Mouse (Mus musculus) midbrain, embryonic 11.5 days (tissue): ENCODE measurements around the gene Poln. TPM values are rescaled to one million over a fixed set of nuclear protein-coding genes. Genes with fewer than 3 reads are reported as not detected.

Source experiments
- ATAC-seq: fragments of 200-750 bp; cut with Nextera tagmentation; 2 replicates; pipeline ENCODE4 v1.8.0; 2017; ENCODE audit warnings: moderate TSS enrichment, moderate library complexity; ENCODE audit not compliant: low FRiP score
- DNase-seq: peaks from one replicate; pipeline ENCODE4 v3.0.0; 2015; ENCODE audit warnings: low spot score; ENCODE audit errors: missing footprints
- H3K27ac ChIP-seq: fragments of 300-500 bp; sonication (generic); 2 replicates; pipeline ENCODE4 v1.5.1; 2014; ENCODE audit warnings: low read depth, low read length
- H3K27me3 ChIP-seq: fragments of 300-500 bp; sonication (generic); 2 replicates; pipeline ENCODE4 v1.6.1; 2014; ENCODE audit warnings: mild to moderate bottlenecking, low read length, moderate library complexity, mixed read lengths; ENCODE audit not compliant: control insufficient read depth, insufficient read depth
- H3K36me3 ChIP-seq: fragments of 300-500 bp; sonication (generic); 2 replicates; pipeline ENCODE4 v1.6.1; 2014; ENCODE audit warnings: mild to moderate bottlenecking, low read length, moderate library complexity, mixed read lengths; ENCODE audit not compliant: control insufficient read depth, insufficient read depth
- H3K4me1 ChIP-seq: fragments of 300-500 bp; sonication (generic); 2 replicates; pipeline ENCODE4 v1.6.1; 2014; ENCODE audit warnings: low read length; ENCODE audit not compliant: control insufficient read depth, insufficient read depth
- H3K4me2 ChIP-seq: fragments of 300-500 bp; sonication (generic); 2 replicates; pipeline ENCODE4 v1.6.1; 2014; ENCODE audit warnings: mild to moderate bottlenecking, moderate library complexity
- H3K4me3 ChIP-seq: fragments of 300-500 bp; sonication (generic); 2 replicates; pipeline ENCODE4 v1.5.1; 2014; ENCODE audit warnings: low read depth, low read length
- H3K9ac ChIP-seq: fragments of 300-500 bp; sonication (generic); 2 replicates; pipeline ENCODE4 v1.6.1; 2014; ENCODE audit warnings: low read length
- H3K9me3 ChIP-seq: fragments of 300-500 bp; sonication (generic); 2 replicates; pipeline ENCODE4 v1.6.1; 2016; ENCODE audit warnings: low read length; ENCODE audit not compliant: control insufficient read depth
- WGBS: fragments of 180-500 bp; shearing (Covaris S2); extraction: QIAGEN DNeasy Blood & Tissue Kit; methylation state at CpG from one replicate; pipeline ENCODE4 v1.1.7; 2014; 5-methylcytosine and 5-hydroxymethylcytosine counted together
- polyA plus RNA-seq: library from polyadenylated mRNA; unstranded; fragments of >200 nt; fragmentation: Nextera tagmentation; extraction: Ambion mirVana; gene quantifications from 2 replicates; pipeline ENCODE4 v1.2.1, GENCODE M21; 2014

Poln gene
- polyA plus RNA-seq, 1 experiment from 2014 or later: 0.40 TPM

GRCm38 (mm10) chr5:34169954-34170353 lies 706 bp upstream of the Poln start:
- H3K9ac ChIP-seq: peak overlapping the region; percentile 46; the same call in 1 of the 2 replicates
- no peaks in the 10 kb centered on the region for H3K36me3 ChIP-seq
- H3K9me3 ChIP-seq: no peaks in the 10 kb centered on the region
- no peak for DNase-seq
- peaks cover 7% of the 10 kb centered on the region; the same call in 1 of the 2 replicates for H3K4me1 ChIP-seq
- H3K4me2 ChIP-seq: peak overlapping the region; percentile 33
- H3K27me3 ChIP-seq: no peaks in the 10 kb centered on the region
- ATAC-seq: no peak
- H3K4me3 ChIP-seq: no peak overlapping the region; the same call in 1 of the 2 replicates
- WGBS: 86% methylated on average over 3 of the region's 3 CpGs
- peak overlapping the region; percentile 75 for H3K27ac ChIP-seq

GRCm38 (mm10) chr5:34167857-34168256 lies 1.4 kb downstream of the Poln start:
- H3K4me2 ChIP-seq: peak overlapping the region; percentile 30
- 84% methylated on average over 4 of the region's 4 CpGs for WGBS
- no peak overlapping the region for H3K9ac ChIP-seq
- peaks cover 7% of the 10 kb centered on the region; the same call in 1 of the 2 replicates for H3K4me1 ChIP-seq
- DNase-seq: no peak
- peaks cover 3% of the 10 kb centered on the region; the same call in 1 of the 2 replicates for H3K36me3 ChIP-seq
- H3K9me3 ChIP-seq: no peaks in the 10 kb centered on the region
- no peak overlapping the region for H3K27ac ChIP-seq
- H3K4me3 ChIP-seq: no peak overlapping the region
- no peaks in the 10 kb centered on the region for H3K27me3 ChIP-seq
- no peak for ATAC-seq

GRCm38 (mm10) chr5:34165793-34166192 lies 3.5 kb downstream of the Poln start:
- no peak overlapping the region for H3K4me2 ChIP-seq
- 92% methylated on average over 4 of the region's 4 CpGs for WGBS
- H3K36me3 ChIP-seq: peaks cover 9% of the 10 kb centered on the region; the same call in 1 of the 2 replicates
- H3K27me3 ChIP-seq: no peaks in the 10 kb centered on the region
- DNase-seq (no peak), ATAC-seq (no peak)
- no peak overlapping the region for H3K9ac ChIP-seq
- H3K27ac ChIP-seq: no peak overlapping the region
- no peak overlapping the region for H3K4me3 ChIP-seq
- no peaks in the 10 kb centered on the region for H3K9me3 ChIP-seq
- H3K4me1 ChIP-seq: peaks cover 7% of the 10 kb centered on the region; the same call in 1 of the 2 replicates

- Histone ChIP-seq H3K4me2 (no peak overlapping the region), H3K36me3 (no peaks in the 10 kb centered on the region), H3K4me3 (no peak overlapping the region), H3K9ac (no peak overlapping the region), H3K4me1 (no peaks in the 10 kb centered on the region), H3K27me3 (no peaks in the 10 kb centered on the region), H3K9me3 (no peaks in the 10 kb centered on the region), H3K27ac (no peak overlapping the region)
- no peak for DNase-seq
- no peak for ATAC-seq
Observed at GRCm38 (mm10) chr5:34148476-34148875, 20.8 kb downstream of the Poln start.

- WGBS: 86% methylated on average over 3 of the region's 3 CpGs
- ATAC-seq: no peak
- no peak overlapping the region for H3K4me2 ChIP-seq
- DNase-seq: no peak
- no peak overlapping the region for H3K9ac ChIP-seq
- no peak overlapping the region for H3K4me3 ChIP-seq
- H3K36me3 ChIP-seq: no peaks in the 10 kb centered on the region
- no peaks in the 10 kb centered on the region for H3K27me3 ChIP-seq
- H3K9me3 ChIP-seq: no peaks in the 10 kb centered on the region
- no peaks in the 10 kb centered on the region for H3K4me1 ChIP-seq
- no peak overlapping the region for H3K27ac ChIP-seq
Observed at GRCm38 (mm10) chr5:34147554-34147953, 21.7 kb downstream of the Poln start.

GRCm38 (mm10) chr5:34139751-34140150 lies 29.5 kb downstream of the Poln start:
- Histone ChIP-seq H3K9ac (no peak overlapping the region), H3K27me3 (no peaks in the 10 kb centered on the region), H3K36me3 (no peaks in the 10 kb centered on the region), H3K27ac (no peak overlapping the region), H3K9me3 (no peaks in the 10 kb centered on the region), H3K4me2 (no peak overlapping the region), H3K4me3 (no peak overlapping the region), H3K4me1 (no peaks in the 10 kb centered on the region)
- WGBS: 3% methylated on average over 1 of the region's 1 CpGs
- no peak for ATAC-seq
- no peak for DNase-seq

- Histone ChIP-seq H3K9me3 (no peaks in the 10 kb centered on the region), H3K4me3 (no peak overlapping the region), H3K4me2 (no peak overlapping the region), H3K9ac (no peak overlapping the region), H3K36me3 (no peaks in the 10 kb centered on the region), H3K4me1 (no peaks in the 10 kb centered on the region), H3K27ac (no peak overlapping the region), H3K27me3 (no peaks in the 10 kb centered on the region)
- WGBS: 88% methylated on average over 2 of the region's 2 CpGs
- ATAC-seq (no peak), DNase-seq (no peak)
Observed at GRCm38 (mm10) chr5:34132731-34133130, 36.5 kb downstream of the Poln start.

GRCm38 (mm10) chr5:34124131-34124530 lies 45.1 kb downstream of the Poln start:
- Histone ChIP-seq H3K36me3 (no peaks in the 10 kb centered on the region), H3K27me3 (no peaks in the 10 kb centered on the region), H3K4me2 (no peak overlapping the region), H3K9ac (no peak overlapping the region), H3K9me3 (no peaks in the 10 kb centered on the region), H3K4me1 (no peaks in the 10 kb centered on the region), H3K27ac (no peak overlapping the region), H3K4me3 (no peak overlapping the region)
- DNase-seq (no peak), ATAC-seq (no peak)
- 60% methylated on average over 1 of the region's 1 CpGs for WGBS

GRCm38 (mm10) chr5:34119121-34119856 lies 50.0 kb downstream of the Poln start:
- no peak overlapping the region for H3K9ac ChIP-seq
- no peak overlapping the region for H3K4me2 ChIP-seq
- no peaks in the 10 kb centered on the region for H3K36me3 ChIP-seq
- no peaks in the 10 kb centered on the region for H3K27me3 ChIP-seq
- no peak overlapping the region for H3K27ac ChIP-seq
- no peak overlapping the region for H3K4me3 ChIP-seq
- WGBS: 77% methylated on average over 3 of the region's 3 CpGs
- no peaks in the 10 kb centered on the region for H3K9me3 ChIP-seq
- no peak for DNase-seq
- ATAC-seq: no peak
- no peaks in the 10 kb centered on the region for H3K4me1 ChIP-seq
